Mouse (Mus musculus): ENCODE results near the gene Lhfp. TPM values are rescaled to one million over a fixed set of nuclear protein-coding genes. Genes with fewer than 3 reads are reported as not detected.

The Lhfp gene
- total and polyA plus RNA-seq, 3 experiments: 0.29 to 2.8 TPM; not detected in 1

DNA sequence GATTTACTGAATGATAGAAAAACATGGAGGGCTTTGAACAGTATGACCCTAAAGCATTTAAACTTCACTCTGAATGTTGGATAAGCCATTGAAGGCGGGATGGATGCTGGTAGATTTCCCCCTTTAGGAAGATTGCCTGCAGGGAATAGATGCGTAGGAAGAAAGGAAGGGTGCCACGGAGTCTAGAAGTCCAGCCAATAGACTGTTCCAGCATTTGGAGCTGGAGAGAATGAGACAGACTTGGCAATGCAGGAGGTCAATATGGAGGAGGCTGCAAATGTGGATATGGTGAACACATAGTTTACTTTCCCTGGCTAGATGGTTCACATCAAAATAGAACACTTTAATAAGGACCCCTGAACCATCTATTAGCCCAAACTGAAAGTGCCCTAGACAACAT, 58.9 kb downstream of the Lhfp start:
- DNase-seq (ENCODE audit: low spot score): no peak
- Histone ChIP-seq H3K4me3 (ENCODE audit: low read depth, low read length) (no peak overlapping the region), H3K9me3 (replicated peaks) (no peaks in the 10 kb centered on the region), H3K36me3 (replicated peaks) (no peaks in the 10 kb centered on the region), H3K27me3 (ENCODE audit: insufficient read depth, low read length) (no peaks in the 10 kb centered on the region), H3K4me1 (ENCODE audit: insufficient read depth, low read depth, low read length) (no peaks in the 10 kb centered on the region)
- no peak for ATAC-seq (ENCODE audit: extremely low read depth, insufficient number of reproducible peaks, low FRiP score, poor library complexity, severe bottlenecking)
- TF ChIP-seq CTCF (IDR thresholded peaks at IDR 0.05; ENCODE audit: low read depth, low read length) (no peak), TAL1 (conservative IDR thresholded peaks at IDR 0.05; ENCODE audit: low read depth, low read length) (no peak), GATA2 (IDR thresholded peaks at IDR 0.05; ENCODE audit: borderline replicate concordance, low read depth, low read length) (no peak), GATA1 (IDR thresholded peaks at IDR 0.05; ENCODE audit: borderline replicate concordance, low read length) (no peak), POLR2AphosphoS5 (IDR thresholded peaks at IDR 0.05; ENCODE audit: insufficient replicate concordance, low read depth, low read length) (no peak)

- no peaks in the 10 kb centered on the region for H3K4me1 ChIP-seq (ENCODE audit: insufficient read depth, low read depth, low read length)
- ATAC-seq (ENCODE audit: extremely low read depth, insufficient number of reproducible peaks, low FRiP score, poor library complexity, severe bottlenecking) (no peak), DNase-seq (ENCODE audit: low spot score) (no peak)
- H3K9me3 ChIP-seq (replicated peaks): no peaks in the 10 kb centered on the region
- no peaks in the 10 kb centered on the region for H3K36me3 ChIP-seq (replicated peaks)
- H3K27me3 ChIP-seq (ENCODE audit: insufficient read depth, low read length): no peaks in the 10 kb centered on the region
- H3K4me3 ChIP-seq (ENCODE audit: low read depth, low read length): no peak overlapping the region
- TF ChIP-seq POLR2AphosphoS5 (IDR thresholded peaks at IDR 0.05; ENCODE audit: insufficient replicate concordance, low read depth, low read length) (no peak), TAL1 (conservative IDR thresholded peaks at IDR 0.05; ENCODE audit: low read depth, low read length) (no peak), GATA2 (IDR thresholded peaks at IDR 0.05; ENCODE audit: borderline replicate concordance, low read depth, low read length) (no peak), GATA1 (IDR thresholded peaks at IDR 0.05; ENCODE audit: borderline replicate concordance, low read length) (no peak), CTCF (IDR thresholded peaks at IDR 0.05; ENCODE audit: low read depth, low read length) (no peak)
Observed at GRCm38 (mm10) chr3:53100803-53101202, 59.5 kb downstream of the Lhfp start.

DNA sequence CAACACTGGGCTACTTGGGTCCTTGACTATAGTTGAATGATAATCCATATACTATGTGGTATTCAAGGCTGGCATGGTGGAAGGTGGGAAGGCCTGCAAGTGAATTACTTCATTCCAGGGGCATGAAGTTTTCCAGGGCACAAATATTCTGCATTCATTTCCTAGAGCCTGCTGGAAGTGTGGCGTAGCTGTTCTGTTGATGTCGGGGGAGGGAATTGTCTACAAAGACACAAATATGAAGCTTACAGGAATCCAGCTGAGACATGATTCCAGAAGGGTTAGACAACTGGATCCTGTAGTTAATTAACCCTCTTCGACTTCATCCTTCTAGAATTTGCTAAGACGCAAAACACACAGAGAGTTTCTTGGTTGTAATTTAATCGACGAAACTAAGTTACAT, 60.4 kb downstream of the Lhfp start:
- DNase-seq (ENCODE audit: low spot score) (no peak), ATAC-seq (ENCODE audit: extremely low read depth, insufficient number of reproducible peaks, low FRiP score, poor library complexity, severe bottlenecking) (no peak)
- no peaks in the 10 kb centered on the region for H3K27me3 ChIP-seq (ENCODE audit: insufficient read depth, low read length)
- TF ChIP-seq TAL1 (conservative IDR thresholded peaks at IDR 0.05; ENCODE audit: low read depth, low read length) (no peak), CTCF (IDR thresholded peaks at IDR 0.05; ENCODE audit: low read depth, low read length) (no peak)
- H3K4me1 ChIP-seq (ENCODE audit: insufficient read depth, low read depth, low read length): no peaks in the 10 kb centered on the region
- no peaks in the 10 kb centered on the region for H3K36me3 ChIP-seq (replicated peaks)
- H3K9me3 ChIP-seq (replicated peaks): no peaks in the 10 kb centered on the region
- H3K4me3 ChIP-seq (ENCODE audit: low read depth, low read length): no peak overlapping the region

DNA sequence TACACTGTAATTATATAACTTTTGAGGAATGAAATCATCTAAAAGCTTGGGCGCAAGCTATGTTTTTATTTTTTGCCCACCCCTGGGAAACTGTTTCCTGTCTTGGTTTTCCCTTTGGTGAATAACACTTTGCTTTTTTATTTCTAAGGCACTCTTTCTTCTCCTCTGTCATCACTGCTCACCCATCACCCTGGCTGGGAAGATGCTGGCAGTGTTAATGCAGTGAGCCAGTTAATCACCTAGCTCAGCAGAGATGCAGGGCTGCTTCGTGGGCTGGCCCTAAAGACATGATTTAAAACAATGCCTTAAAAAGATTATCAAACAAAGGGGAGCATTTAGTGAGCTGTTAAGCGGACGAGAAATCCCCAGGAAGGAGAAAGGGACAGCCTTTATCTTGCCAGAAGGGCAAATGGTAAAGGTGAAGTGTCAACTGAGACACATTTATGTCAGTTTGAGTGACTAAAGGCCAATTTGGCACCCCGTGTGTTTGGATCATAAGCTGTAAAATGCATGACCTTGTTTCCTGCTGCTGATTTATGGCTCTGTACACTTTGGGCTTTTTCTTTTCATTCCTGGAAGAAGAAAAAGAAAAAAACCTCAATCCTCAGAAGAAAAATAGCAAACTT, 60.9 kb downstream of the Lhfp start:
- no peaks in the 10 kb centered on the region for H3K9me3 ChIP-seq (replicated peaks)
- TF ChIP-seq GATA2 (IDR thresholded peaks at IDR 0.05; ENCODE audit: borderline replicate concordance, low read depth, low read length) (no peak), GATA1 (IDR thresholded peaks at IDR 0.05; ENCODE audit: borderline replicate concordance, low read length) (no peak), TAL1 (conservative IDR thresholded peaks at IDR 0.05; ENCODE audit: low read depth, low read length) (no peak)
- no peaks in the 10 kb centered on the region for H3K27me3 ChIP-seq (ENCODE audit: insufficient read depth, low read length)
- DNase-seq (ENCODE audit: low spot score) (no peak), ATAC-seq (ENCODE audit: extremely low read depth, insufficient number of reproducible peaks, low FRiP score, poor library complexity, severe bottlenecking) (no peak)
- H3K4me3 ChIP-seq (ENCODE audit: low read depth, low read length): no peak overlapping the region
- H3K4me1 ChIP-seq (ENCODE audit: insufficient read depth, low read depth, low read length): no peaks in the 10 kb centered on the region
- H3K36me3 ChIP-seq (replicated peaks): no peaks in the 10 kb centered on the region

DNA sequence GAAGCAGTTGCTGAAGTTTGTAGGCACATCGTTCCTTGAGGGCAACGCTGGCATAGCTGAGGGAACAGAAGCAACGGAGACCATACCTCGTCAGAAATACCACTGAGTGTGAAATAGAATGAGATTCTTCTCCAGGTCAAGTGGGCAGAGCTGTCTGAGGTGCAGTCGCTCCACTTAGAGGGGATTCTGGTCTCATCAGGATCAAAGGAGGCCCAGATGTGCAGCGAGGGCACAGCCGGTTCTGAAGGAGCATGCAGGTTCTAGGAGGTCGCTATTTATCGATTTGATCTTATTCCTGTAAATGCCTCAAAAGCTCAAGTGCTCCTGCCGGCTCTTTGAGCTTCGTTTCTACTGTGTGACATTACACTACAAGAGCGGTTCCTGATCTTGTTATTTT, 61.4 kb downstream of the Lhfp start:
- Histone ChIP-seq H3K9me3 (replicated peaks) (no peaks in the 10 kb centered on the region), H3K4me3 (ENCODE audit: low read depth, low read length) (no peak overlapping the region), H3K36me3 (replicated peaks) (no peaks in the 10 kb centered on the region), H3K27me3 (ENCODE audit: insufficient read depth, low read length) (no peaks in the 10 kb centered on the region), H3K4me1 (ENCODE audit: insufficient read depth, low read depth, low read length) (no peaks in the 10 kb centered on the region)
- no peak for ATAC-seq (ENCODE audit: extremely low read depth, insufficient number of reproducible peaks, low FRiP score, poor library complexity, severe bottlenecking)
- DNase-seq (ENCODE audit: low spot score): no peak
- TF ChIP-seq GATA1 (IDR thresholded peaks at IDR 0.05; ENCODE audit: borderline replicate concordance, low read length) (no peak), TAL1 (conservative IDR thresholded peaks at IDR 0.05; ENCODE audit: low read depth, low read length) (no peak), GATA2 (IDR thresholded peaks at IDR 0.05; ENCODE audit: borderline replicate concordance, low read depth, low read length) (no peak), POLR2AphosphoS5 (IDR thresholded peaks at IDR 0.05; ENCODE audit: insufficient replicate concordance, low read depth, low read length) (no peak), CTCF (IDR thresholded peaks at IDR 0.05; ENCODE audit: low read depth, low read length) (no peak)

DNA sequence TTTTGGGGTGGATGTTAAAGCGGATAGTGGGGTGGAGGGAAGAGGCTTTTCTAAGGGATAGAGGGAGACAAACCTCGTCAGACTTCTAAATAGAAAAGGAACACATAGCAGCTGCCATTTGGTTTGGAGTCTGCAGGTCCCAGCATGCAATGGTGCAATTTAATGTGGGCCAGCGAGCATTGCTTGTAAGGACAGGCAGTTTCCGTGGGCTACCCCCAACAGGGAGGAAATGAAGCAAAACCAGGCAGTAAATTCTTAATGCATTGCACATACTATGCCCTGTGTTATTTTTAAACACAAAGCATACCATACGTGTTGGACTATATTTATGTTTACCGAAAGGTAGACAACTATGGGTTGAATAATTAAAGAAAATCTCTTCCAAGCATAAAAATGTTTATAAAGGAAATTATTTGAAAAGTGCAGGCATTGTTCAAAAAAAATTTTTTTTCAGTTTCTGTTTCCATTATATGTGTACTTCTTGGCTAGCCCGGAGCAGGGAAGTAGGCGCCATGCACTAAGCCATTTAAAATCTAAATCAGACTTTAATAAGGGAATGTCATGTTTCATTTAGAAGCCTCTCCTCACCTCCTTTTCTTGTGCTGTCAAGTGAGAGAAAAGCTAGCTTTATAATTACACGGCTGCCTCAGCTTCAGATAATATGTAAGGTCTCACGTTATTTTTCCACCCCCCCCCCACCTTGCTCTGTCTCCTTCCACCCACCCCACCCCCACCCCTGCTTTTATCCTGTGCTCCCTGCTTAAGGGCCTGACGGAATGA, 67.5 kb downstream of the Lhfp start:
- peaks cover 6% of the 10 kb centered on the region; the same call in 1 of the 2 replicates for H3K9me3 ChIP-seq (replicated peaks)

More for the DNA sequence above, 67.5 kb downstream of the Lhfp start:
- no peaks in the 10 kb centered on the region; the same call in 1 of the 2 replicates for H3K4me1 ChIP-seq (ENCODE audit: insufficient read depth, low read depth, low read length)
- no peaks in the 10 kb centered on the region for H3K27me3 ChIP-seq (ENCODE audit: insufficient read depth, low read length)
- H3K36me3 ChIP-seq (replicated peaks): peaks cover 16% of the 10 kb centered on the region
- TF ChIP-seq GATA2 (IDR thresholded peaks at IDR 0.05; ENCODE audit: borderline replicate concordance, low read depth, low read length): no peak
- no peak for TF ChIP-seq TAL1 (conservative IDR thresholded peaks at IDR 0.05; ENCODE audit: low read depth, low read length)
- TF ChIP-seq CTCF (IDR thresholded peaks at IDR 0.05; ENCODE audit: low read depth, low read length): no peak
- ATAC-seq (ENCODE audit: extremely low read depth, insufficient number of reproducible peaks, low FRiP score, poor library complexity, severe bottlenecking) (no peak), DNase-seq (ENCODE audit: low spot score) (no peak)
- H3K4me3 ChIP-seq (ENCODE audit: low read depth, low read length): no peak overlapping the region

Data from G1E (cell line).